Comparison of ENCODE assay signal across 7 mouse cellular contexts in genomic region chr11:70239541-70240279, GRCm38 (mm10). TPM values are rescaled to one million over a fixed set of nuclear protein-coding genes. Genes with fewer than 3 reads are reported as not detected.
DNase-seq lines count a peak whose midpoint lies in the region; ATAC-seq lines count a peak whose summit lies in the region.

TSS of gene Gm21988 (minus strand) at chr11:70239830.
TSS of gene Rnasek (minus strand) at chr11:70239842.

- no peaks in the 10 kb centered on the region for H3K9me3 ChIP-seq in intestine, embryonic 15.5 days

- peaks cover 11% of the 10 kb centered on the region; the same call in 1 of the 2 replicates for H3K4me1 ChIP-seq in intestine, embryonic 15.5 days (replicated peaks)

- intact Hi-C loops in left cerebral cortex, postnatal 25 days (cut with DNase I): loop anchor here (10.0 kb wide), 1 partner anchor 405 kb away; the partner anchor contains the start of genes Rnf167 and Slc25a11

- peak; percentile 93 for DNase-seq in adipocyte (ENCODE audit: low spot score)
- DNase-seq in embryo, embryonic 10 days (ENCODE audit: low spot score): peak; percentile 93
- peak; percentile 71 for DNase-seq in gastrocnemius, postnatal 25 days
- DNase-seq in left cerebral cortex, postnatal 25 days (ENCODE audit: low spot score in 2 of 2): peak; percentile 89 to 91
- peak; percentile 83 for DNase-seq in mesoderm, embryonic 11.5 days (ENCODE audit: low read depth, low spot score)
- peak; percentile 83 for DNase-seq in right cerebral cortex, postnatal 25 days

- H3K27ac ChIP-seq in intestine, embryonic 15.5 days: peak within 1 kb of the TSS; percentile 84

- WGBS in intestine, embryonic 15.5 days: under 1% methylated on average over 31 of the region's 35 CpGs

- H3K4me3 ChIP-seq in intestine, embryonic 15.5 days (replicated peaks): peak within 1 kb of the TSS; percentile 92

- ATAC-seq in intestine, embryonic 15.5 days: peak; percentile 50

- no peaks in the 10 kb centered on the region for H3K36me3 ChIP-seq in intestine, embryonic 15.5 days

- peak within 1 kb of the TSS; percentile 94 for H3K9ac ChIP-seq in intestine, embryonic 15.5 days

- H3K27me3 ChIP-seq in intestine, embryonic 15.5 days (replicated peaks): no peaks in the 10 kb centered on the region

- peak within 1 kb of the TSS; percentile 69 for H3K4me2 ChIP-seq in intestine, embryonic 15.5 days (replicated peaks)

RNA-seq across cellular contexts. Expression of gene Gm21988, which starts in this region (rescaled TPM):
- total RNA-seq in gastrocnemius, postnatal 25 days (2021): 1 to 10 TPM; 2.4 to 3.0 TPM
- polyA plus RNA-seq in intestine, embryonic 15.5 days (2015; fragmentation: Nextera tagmentation; extraction: Ambion mirVana): 8.8 and 10.6 TPM in 2 replicates
- total RNA-seq in left cerebral cortex, postnatal 25 days (2021): 1 to 10 TPM; 5.2 to 6.0 TPM

RNA-seq across cellular contexts. Expression of gene Rnasek, which starts in this region (rescaled TPM):
- total RNA-seq in gastrocnemius, postnatal 25 days (2021): 100 to 1,000 TPM in 1 of 2 experiments, 10 to 100 TPM in 1; 96.1 to 126 TPM
- polyA plus RNA-seq in intestine, embryonic 15.5 days (2015; fragmentation: Nextera tagmentation; extraction: Ambion mirVana): 196 and 226 TPM in 2 replicates
- 100 to 1,000 TPM; 261 to 273 TPM for total RNA-seq in left cerebral cortex, postnatal 25 days (2021)

Comparison
In these comparisons a context has a peak if more than half of its experiments do, and no peak if none do; other contexts are left out.
1. Peak in every context shown above with its lines: DNase-seq, ATAC-seq, H3K4me3 ChIP-seq and H3K27ac ChIP-seq.